Mouse (Mus musculus) cerebellum, postnatal 10 days (tissue): ENCODE measurements around the gene Gm6034.
"Not testable (repeated sequence)": the region's sequence is repeated elsewhere in the genome, so short reads cannot be mapped to it uniquely, and the experiment has no call there.

ENCODE experiments used
- DNase-seq, 2 experiments: peaks; one replicate each; pipeline ENCODE4 v3.0.0; 2021; ENCODE audit warnings: mixed read lengths in 2 of 2

Gene Gm6034

GRCm38 (mm10) chr17:36023710-36024654, 18.8 kb upstream of the Gm6034 start:
- DNase-seq = no peak

- DNase-seq = peak in 1 of 2 experiments; percentile 20
These were observed 17.6 kb upstream of the Gm6034 start for GRCm38 (mm10) chr17:36025197-36025596.

GRCm38 (mm10) chr17:36025901-36026300, 16.9 kb upstream of the Gm6034 start:
- DNase-seq = no peak

- no peak for DNase-seq
These were observed 15.1 kb upstream of the Gm6034 start for GRCm38 (mm10) chr17:36027663-36028062.

GRCm38 (mm10) chr17:36028879-36029619, 13.7 kb upstream of the Gm6034 start:
- DNase-seq = no peak

GRCm38 (mm10) chr17:36030046-36030702, 12.6 kb upstream of the Gm6034 start:
- not testable (repeated sequence) for DNase-seq

- peak in 1 of 2 experiments; percentile 52 for DNase-seq
These were observed 11.8 kb upstream of the Gm6034 start for GRCm38 (mm10) chr17:36030703-36031582.

GRCm38 (mm10) chr17:36031583-36032331, 11.0 kb upstream of the Gm6034 start:
- DNase-seq = peak; percentile 46 to 55

GRCm38 (mm10) chr17:36032351-36032875, 10.3 kb upstream of the Gm6034 start, which contains the start of gene H2-T23:
Gene H2-T23 (minus strand): TSS chr17:36032855.
- DNase-seq = peak; percentile 29 to 32

GRCm38 (mm10) chr17:36034524-36034923, 8.2 kb upstream of the Gm6034 start:
- not testable (repeated sequence) for DNase-seq

- peak; percentile 76 for DNase-seq
These were observed 7.6 kb upstream of the Gm6034 start for GRCm38 (mm10) chr17:36035010-36035638.

GRCm38 (mm10) chr17:36036126-36036525, 6.6 kb upstream of the Gm6034 start:
- not testable (repeated sequence) for DNase-seq

- DNase-seq = not testable (repeated sequence)
These were observed 2.2 kb upstream of the Gm6034 start for GRCm38 (mm10) chr17:36040604-36041003.

- DNase-seq = peak; percentile 23 to 34
These were observed 706 bp upstream of the Gm6034 start for GRCm38 (mm10) chr17:36042055-36042454.

GRCm38 (mm10) chr17:36043286-36043685, 525 bp downstream of the Gm6034 start:
- no peak for DNase-seq

- DNase-seq = not testable (repeated sequence)
These were observed 15.2 kb downstream of the Gm6034 start for GRCm38 (mm10) chr17:36057927-36058326.

GRCm38 (mm10) chr17:36058362-36058761, 15.6 kb downstream of the Gm6034 start, which contains the start of gene Gm11127:
Gene Gm11127 (minus strand): TSS chr17:36058371.
- not testable (repeated sequence) for DNase-seq

- peak; percentile 93 to 96 for DNase-seq
These were observed 18.1 kb downstream of the Gm6034 start for GRCm38 (mm10) chr17:36060829-36061228.

- DNase-seq = not testable (repeated sequence)
These were observed 39.1 kb downstream of the Gm6034 start for GRCm38 (mm10) chr17:36081901-36082300.
